Mouse (Mus musculus): ENCODE data around the gene Zfp629. TPM values are rescaled to one million over a fixed set of nuclear protein-coding genes. Genes with fewer than 3 reads are reported as not detected.

Gene Zfp629
- total and polyA plus RNA-seq, 2 experiments from 2014 or later, result 11.3 to 22.0 TPM

GRCm38 (mm10) chr7:127604256-127604655 is 11.3 kb downstream of the Zfp629 start:
- H3K36me3 ChIP-seq (replicated peaks; ENCODE audit: control insufficient read depth, insufficient read depth, low read length), result peaks cover 73% of the 10 kb centered on the region
- H3K27me3 ChIP-seq (ENCODE audit: control insufficient read depth, insufficient read depth, low read length), result no peaks in the 10 kb centered on the region

GRCm38 (mm10) chr7:127602903-127603302 is 12.7 kb downstream of the Zfp629 start:
- Histone ChIP-seq H3K9ac (replicated peaks; ENCODE audit: low read depth, low read length) (no peak overlapping the region), H3K9me3 (replicated peaks; ENCODE audit: control insufficient read depth, low read length) (no peaks in the 10 kb centered on the region), H3K27ac (ENCODE audit: low read depth) (no peak overlapping the region), H3K27me3 (ENCODE audit: control insufficient read depth, insufficient read depth, low read length) (no peaks in the 10 kb centered on the region), H3K36me3 (replicated peaks; ENCODE audit: control insufficient read depth, insufficient read depth, low read length) (peaks cover 77% of the 10 kb centered on the region), H3K4me3 (ENCODE audit: low read depth, low read length) (no peak overlapping the region), H3K4me1 (ENCODE audit: control insufficient read depth, insufficient read depth) (no peaks in the 10 kb centered on the region), H3K4me2 (ENCODE audit: low read depth, low read length) (no peak overlapping the region)
- no peak for ATAC-seq (ENCODE audit: insufficient read depth, low read depth)
- WGBS, result 91% methylated on average over 2 of the region's 2 CpGs
- TF ChIP-seq CTCF (IDR thresholded peaks at IDR 0.05; ENCODE audit: low read depth), result no peak
- DNase-seq (ENCODE audit: low spot score), result no peak

More at GRCm38 (mm10) chr7:127604256-127604655, 11.3 kb downstream of the Zfp629 start:
- no peak for DNase-seq (ENCODE audit: low spot score)
- no peaks in the 10 kb centered on the region for H3K4me1 ChIP-seq (ENCODE audit: control insufficient read depth, insufficient read depth)
- no peak overlapping the region for H3K27ac ChIP-seq (ENCODE audit: low read depth)
- WGBS, result 85% methylated on average over 10 of the region's 10 CpGs
- TF ChIP-seq EP300 (IDR thresholded peaks at IDR 0.05; ENCODE audit: low read depth), result no peak
- ATAC-seq (ENCODE audit: insufficient read depth, low read depth), result no peak
- no peak overlapping the region for H3K4me2 ChIP-seq (ENCODE audit: low read depth, low read length)
- H3K9me3 ChIP-seq (replicated peaks; ENCODE audit: control insufficient read depth, low read length), result no peaks in the 10 kb centered on the region
- no peak overlapping the region for H3K9ac ChIP-seq (replicated peaks; ENCODE audit: low read depth, low read length)
- H3K4me3 ChIP-seq (ENCODE audit: low read depth, low read length), result no peak overlapping the region

GRCm38 (mm10) chr7:127601735-127602134 is 13.9 kb downstream of the Zfp629 start:
- TF ChIP-seq EP300 (IDR thresholded peaks at IDR 0.05; ENCODE audit: low read depth), result no peak
- no peak for TF ChIP-seq CTCF (IDR thresholded peaks at IDR 0.05; ENCODE audit: low read depth)
- peaks cover 81% of the 10 kb centered on the region for H3K36me3 ChIP-seq (replicated peaks; ENCODE audit: control insufficient read depth, insufficient read depth, low read length)
- no peaks in the 10 kb centered on the region for H3K9me3 ChIP-seq (replicated peaks; ENCODE audit: control insufficient read depth, low read length)
- DNase-seq (ENCODE audit: low spot score) (no peak), ATAC-seq (ENCODE audit: insufficient read depth, low read depth) (no peak)
- H3K4me2 ChIP-seq (ENCODE audit: low read depth, low read length), result no peak overlapping the region
- no peak overlapping the region for H3K4me3 ChIP-seq (ENCODE audit: low read depth, low read length)
- H3K27ac ChIP-seq (ENCODE audit: low read depth), result no peak overlapping the region
- WGBS, result 75% methylated on average over 4 of the region's 4 CpGs
- H3K27me3 ChIP-seq (ENCODE audit: control insufficient read depth, insufficient read depth, low read length), result no peaks in the 10 kb centered on the region
- H3K4me1 ChIP-seq (ENCODE audit: control insufficient read depth, insufficient read depth), result no peaks in the 10 kb centered on the region
- no peak overlapping the region for H3K9ac ChIP-seq (replicated peaks; ENCODE audit: low read depth, low read length)

DNA sequence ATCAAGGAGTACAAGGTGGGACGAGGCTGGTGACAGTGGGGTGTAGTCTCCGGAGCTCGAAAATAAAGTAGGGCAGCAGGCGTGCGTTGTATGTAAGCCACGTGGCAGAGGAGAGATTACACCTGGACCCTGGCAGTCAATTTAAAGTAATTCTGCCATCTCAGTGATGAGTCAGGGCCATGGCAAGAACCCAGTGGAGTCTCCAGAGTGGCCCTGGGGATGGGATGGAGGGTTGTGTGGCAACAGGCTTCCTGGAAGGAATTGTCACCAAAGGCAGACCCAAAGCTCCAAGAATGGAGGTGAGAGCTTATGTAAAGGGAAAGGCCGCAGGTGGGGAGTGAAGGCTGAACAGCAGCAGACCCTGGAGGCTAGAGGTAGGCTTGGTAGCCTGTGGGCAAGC is 15.0 kb downstream of the Zfp629 start:
- Histone ChIP-seq H3K27me3 (ENCODE audit: control insufficient read depth, insufficient read depth, low read length) (no peaks in the 10 kb centered on the region), H3K4me3 (ENCODE audit: low read depth, low read length) (no peak overlapping the region), H3K9me3 (replicated peaks; ENCODE audit: control insufficient read depth, low read length) (no peaks in the 10 kb centered on the region), H3K9ac (replicated peaks; ENCODE audit: low read depth, low read length) (no peak overlapping the region), H3K36me3 (replicated peaks; ENCODE audit: control insufficient read depth, insufficient read depth, low read length) (peaks cover 92% of the 10 kb centered on the region), H3K4me2 (ENCODE audit: low read depth, low read length) (no peak overlapping the region), H3K4me1 (ENCODE audit: control insufficient read depth, insufficient read depth) (no peaks in the 10 kb centered on the region), H3K27ac (ENCODE audit: low read depth) (no peak overlapping the region)
- DNase-seq (ENCODE audit: low spot score) (no peak), ATAC-seq (ENCODE audit: insufficient read depth, low read depth) (no peak)
- TF ChIP-seq CTCF (IDR thresholded peaks at IDR 0.05; ENCODE audit: low read depth) (no peak), EP300 (IDR thresholded peaks at IDR 0.05; ENCODE audit: low read depth) (no peak)
- WGBS, result 96% methylated on average over 7 of the region's 7 CpGs

DNA sequence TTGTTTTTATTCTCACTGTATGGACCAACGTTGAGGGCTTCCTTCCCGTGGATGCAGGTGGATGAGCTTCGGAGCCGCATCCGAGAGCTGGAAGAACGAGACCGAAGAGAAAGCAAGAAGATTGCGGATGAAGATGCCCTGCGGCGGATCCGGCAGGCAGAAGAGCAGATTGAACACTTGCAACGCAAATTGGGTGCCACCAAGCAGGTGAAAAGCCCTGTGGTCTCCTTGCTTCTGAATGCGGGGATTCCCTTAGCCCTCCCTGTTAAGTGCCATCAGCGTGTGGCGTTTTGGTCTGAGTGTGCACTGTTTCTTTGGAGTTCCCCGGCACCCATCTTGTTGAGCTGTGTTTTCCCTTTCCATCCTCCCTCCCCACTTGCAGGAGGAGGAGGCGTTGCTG is 18.9 kb downstream of the Zfp629 start:
- H3K9ac ChIP-seq (replicated peaks; ENCODE audit: low read depth, low read length), result no peak overlapping the region
- WGBS, result 93% methylated on average over 17 of the region's 17 CpGs
- no peak for DNase-seq (ENCODE audit: low spot score)
- no peak overlapping the region for H3K4me2 ChIP-seq (ENCODE audit: low read depth, low read length)
- no peak overlapping the region for H3K4me3 ChIP-seq (ENCODE audit: low read depth, low read length)
- H3K36me3 ChIP-seq (replicated peaks; ENCODE audit: control insufficient read depth, insufficient read depth, low read length), result peaks cover 98% of the 10 kb centered on the region
- TF ChIP-seq CTCF (IDR thresholded peaks at IDR 0.05; ENCODE audit: low read depth) (no peak), EP300 (IDR thresholded peaks at IDR 0.05; ENCODE audit: low read depth) (no peak)
- no peak for ATAC-seq (ENCODE audit: insufficient read depth, low read depth)
- H3K9me3 ChIP-seq (replicated peaks; ENCODE audit: control insufficient read depth, low read length), result no peaks in the 10 kb centered on the region
- H3K4me1 ChIP-seq (ENCODE audit: control insufficient read depth, insufficient read depth), result no peaks in the 10 kb centered on the region
- H3K27me3 ChIP-seq (ENCODE audit: control insufficient read depth, insufficient read depth, low read length), result no peaks in the 10 kb centered on the region
- H3K27ac ChIP-seq (ENCODE audit: low read depth), result no peak overlapping the region

GRCm38 (mm10) chr7:127592575-127592974 is 23.0 kb downstream of the Zfp629 start:
- no peak overlapping the region for H3K4me2 ChIP-seq (ENCODE audit: low read depth, low read length)
- H3K27me3 ChIP-seq (ENCODE audit: control insufficient read depth, insufficient read depth, low read length), result no peaks in the 10 kb centered on the region
- TF ChIP-seq CTCF (IDR thresholded peaks at IDR 0.05; ENCODE audit: low read depth) (no peak), EP300 (IDR thresholded peaks at IDR 0.05; ENCODE audit: low read depth) (no peak)
- H3K4me1 ChIP-seq (ENCODE audit: control insufficient read depth, insufficient read depth), result peaks cover 11% of the 10 kb centered on the region
- no peak overlapping the region for H3K27ac ChIP-seq (ENCODE audit: low read depth)
- ATAC-seq (ENCODE audit: insufficient read depth, low read depth), result no peak
- peaks cover 74% of the 10 kb centered on the region for H3K36me3 ChIP-seq (replicated peaks; ENCODE audit: control insufficient read depth, insufficient read depth, low read length)
- H3K9ac ChIP-seq (replicated peaks; ENCODE audit: low read depth, low read length), result no peak overlapping the region
- WGBS, result 92% methylated on average over 14 of the region's 14 CpGs
- no peaks in the 10 kb centered on the region for H3K9me3 ChIP-seq (replicated peaks; ENCODE audit: control insufficient read depth, low read length)
- no peak for DNase-seq (ENCODE audit: low spot score)
- H3K4me3 ChIP-seq (ENCODE audit: low read depth, low read length), result no peak overlapping the region

All from heart, postnatal 0 days (tissue).